Mouse (Mus musculus) layer of hippocampus, adult 2 months (tissue): ENCODE results near the gene Atp2b4. TPM values are rescaled to one million over a fixed set of nuclear protein-coding genes. Genes with fewer than 3 reads are reported as not detected.
"Not testable (repeated sequence)": the region's sequence is repeated elsewhere in the genome, so short reads cannot be mapped to it uniquely, and the experiment has no call there.

ENCODE experiments used
- DNase-seq, 2 experiments: peaks; one replicate each; pipeline ENCODE4 v3.0.0; 2022; ENCODE audit warnings: low spot score in 2 of 2
- H3K27ac ChIP-seq: fragments of 200-600 bp; 2 replicates; pipeline ENCODE4 v1.8.1; 2022
- H3K4me3 ChIP-seq: fragments of 200-600 bp; 2 replicates; pipeline ENCODE4 v1.8.1; 2022; ENCODE audit warnings: mild to moderate bottlenecking
- CTCF ChIP-seq: fragments of 200-600 bp; conservative IDR thresholded peaks from 2 replicates; pipeline ENCODE4 v1.8.1; 2022; ENCODE audit warnings: antibody characterized with exemption, mild to moderate bottlenecking, moderate library complexity
- total RNA-seq, 2 experiments: library from RNA; stranded (reverse); gene quantifications; 2 replicates each; pipeline ENCODE4 v1.2.3; 2021

The Atp2b4 gene
- total RNA-seq, 2 experiments from 2014 or later = 78.4 to 89.6 TPM

DNA sequence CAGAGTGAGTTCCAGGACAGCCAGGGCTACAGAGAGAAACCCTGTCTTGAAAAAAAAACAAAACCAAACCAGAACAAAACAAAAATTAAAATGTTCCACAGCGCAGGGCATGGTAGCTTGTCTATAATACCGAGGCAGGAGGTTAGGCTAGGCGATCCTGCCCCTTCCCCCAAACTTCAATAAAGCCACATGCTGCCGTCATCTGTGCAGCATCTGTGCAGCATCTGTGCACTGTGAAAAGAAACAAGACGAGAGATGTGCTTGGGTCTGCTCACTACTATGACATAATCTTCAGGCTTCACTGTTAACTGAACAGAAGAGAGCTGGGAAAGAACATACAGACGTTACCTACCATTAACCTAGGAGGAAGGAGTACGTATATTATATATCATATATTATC lies 80.5 kb downstream of the Atp2b4 start:
- H3K27ac ChIP-seq = no peak overlapping the region
- no peak for DNase-seq
- no peak overlapping the region for H3K4me3 ChIP-seq
- TF ChIP-seq CTCF = no peak

DNA sequence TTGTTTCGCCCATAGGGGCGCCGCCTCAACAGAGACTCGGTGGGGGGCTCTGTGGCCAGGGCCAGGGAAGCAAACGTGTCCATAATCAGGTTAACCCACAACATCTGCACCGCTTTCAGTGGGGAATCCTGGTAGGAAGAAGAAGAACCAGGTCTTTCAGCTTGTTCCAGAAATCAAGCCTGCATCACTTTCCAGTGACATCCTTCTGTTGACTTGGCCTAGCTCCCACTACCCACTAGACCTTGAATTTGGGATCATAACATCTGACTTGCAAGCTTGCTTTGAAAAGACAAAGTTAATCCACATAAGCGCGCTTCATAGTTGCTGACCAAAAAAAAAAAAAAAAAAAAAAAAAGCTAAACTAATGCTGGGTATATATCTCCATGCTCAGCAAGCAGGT lies 82.1 kb downstream of the Atp2b4 start:
- Histone ChIP-seq H3K4me3 (no peak overlapping the region), H3K27ac (no peak overlapping the region)
- DNase-seq = no peak
- no peak for TF ChIP-seq CTCF

DNA sequence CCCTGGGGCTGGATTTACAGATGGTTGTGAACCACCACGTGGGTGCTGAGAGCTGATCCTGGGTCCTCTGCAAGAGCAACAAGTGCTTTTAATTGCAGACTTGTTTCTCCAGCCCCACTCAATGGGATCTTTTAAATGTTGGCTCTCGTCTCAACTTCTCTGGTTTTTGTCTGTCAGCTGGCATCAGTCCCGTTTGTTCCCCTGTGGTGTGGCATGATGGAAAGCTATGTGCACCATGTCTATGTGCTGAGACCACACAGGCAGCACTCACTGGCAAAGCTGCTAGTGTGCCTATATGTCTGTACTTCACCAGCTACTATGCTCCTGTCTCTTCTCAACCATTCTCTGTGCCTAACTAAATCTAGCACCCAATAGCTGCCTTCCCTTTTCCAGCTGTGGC lies 82.5 kb downstream of the Atp2b4 start:
- DNase-seq = no peak
- Histone ChIP-seq H3K4me3 (no peak overlapping the region), H3K27ac (no peak overlapping the region)
- no peak for TF ChIP-seq CTCF

DNA sequence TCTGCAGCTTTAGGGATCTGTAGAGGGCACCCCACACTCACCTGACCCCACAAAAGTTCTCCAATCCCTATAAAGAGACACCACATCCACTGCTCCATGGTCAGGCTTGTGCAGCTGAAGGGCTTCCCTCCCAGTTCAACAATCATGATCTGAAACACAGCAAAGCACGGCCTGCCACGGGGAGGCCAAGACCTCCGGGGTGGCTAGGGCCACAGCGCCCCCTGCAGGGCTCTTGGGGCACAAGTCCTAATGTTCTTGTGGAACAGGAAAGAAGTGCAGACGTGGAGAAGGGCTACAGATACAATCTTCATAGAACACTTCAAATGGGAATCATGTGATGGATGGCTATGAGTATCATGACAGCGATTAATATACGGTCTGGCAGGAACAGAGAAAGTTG lies 84.4 kb downstream of the Atp2b4 start:
- H3K4me3 ChIP-seq = no peak overlapping the region
- DNase-seq = no peak
- H3K27ac ChIP-seq = no peak overlapping the region
- peak; percentile 75 for TF ChIP-seq CTCF

DNA sequence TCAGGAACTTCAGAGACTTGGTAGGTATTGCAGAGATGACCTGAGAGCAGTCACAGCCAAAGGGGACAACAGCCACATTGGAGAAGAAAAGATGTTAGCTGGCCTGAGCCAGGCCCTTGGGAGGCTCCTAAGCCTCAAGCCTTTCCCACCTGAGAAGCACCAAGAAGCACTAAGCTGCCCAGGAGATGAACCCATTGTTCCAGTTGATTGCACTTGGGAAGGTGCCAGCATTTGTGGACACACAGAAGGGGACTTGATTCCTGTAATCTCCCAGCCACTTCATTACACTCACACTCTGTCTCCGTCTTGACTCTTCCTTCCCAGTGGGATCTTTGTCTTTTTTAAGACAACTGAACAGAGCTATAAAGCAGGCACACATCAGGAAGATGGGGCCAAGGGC lies 85.7 kb downstream of the Atp2b4 start:
- no peak overlapping the region for H3K27ac ChIP-seq
- no peak for DNase-seq
- TF ChIP-seq CTCF = no peak
- H3K4me3 ChIP-seq = no peak overlapping the region

DNA sequence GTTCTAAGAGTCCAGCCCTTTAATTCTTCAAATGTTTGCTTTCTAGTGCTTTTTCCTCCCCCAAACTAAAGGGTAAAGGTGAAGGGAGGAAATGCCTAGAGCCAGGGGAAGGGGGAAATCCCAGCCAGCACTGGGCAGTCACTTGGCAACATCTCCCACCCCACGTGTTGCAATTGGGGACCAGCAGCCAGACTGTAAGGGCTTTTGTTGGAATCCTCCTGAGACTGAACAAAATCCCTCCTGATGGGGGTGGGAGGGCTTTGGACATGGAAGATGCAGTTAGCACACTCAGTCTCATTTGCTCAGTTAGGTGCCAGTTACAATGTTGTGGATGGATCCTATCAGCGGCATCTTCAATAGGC lies 87.9 kb downstream of the Atp2b4 start:
- no peak overlapping the region for H3K27ac ChIP-seq
- no peak for DNase-seq
- no peak for TF ChIP-seq CTCF
- no peak overlapping the region for H3K4me3 ChIP-seq

DNA sequence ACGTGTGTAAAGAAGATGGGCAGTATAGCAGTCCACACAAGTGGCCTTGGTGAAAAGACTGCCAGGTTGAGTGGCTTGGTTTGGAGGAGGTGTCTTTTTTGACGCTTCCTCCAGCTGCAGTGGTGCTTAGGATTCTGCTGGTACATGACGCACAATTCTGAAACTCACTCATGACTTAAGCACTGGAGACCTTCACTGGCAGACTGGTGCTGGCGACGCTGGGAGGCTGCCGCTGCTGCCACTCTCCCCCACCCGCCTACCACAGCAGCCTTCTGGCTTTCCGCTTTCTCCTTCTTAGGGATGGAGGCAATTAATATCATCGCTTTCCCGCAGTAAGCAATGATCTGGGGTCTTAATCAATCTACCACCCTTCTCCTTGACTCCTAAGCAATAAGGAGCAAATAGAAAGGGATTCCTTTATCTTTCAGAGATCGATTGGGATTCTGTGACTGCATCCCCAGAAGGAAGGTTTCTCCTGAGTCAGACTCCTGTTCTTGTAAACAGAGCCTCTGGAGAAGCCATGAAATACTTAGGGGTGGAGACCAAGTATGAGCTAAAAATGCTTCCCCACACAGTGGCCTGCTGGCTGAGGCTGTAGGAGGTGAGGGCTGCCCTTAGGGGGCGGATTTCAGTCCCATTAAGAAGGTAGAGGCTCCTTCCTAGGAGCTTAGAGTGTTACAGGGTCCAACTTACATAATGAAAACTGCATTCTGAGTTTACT lies 88.4 kb downstream of the Atp2b4 start:
- Histone ChIP-seq H3K4me3 (no peak overlapping the region), H3K27ac (no peak overlapping the region)
- TF ChIP-seq CTCF = peak; percentile 44
- no peak for DNase-seq

DNA sequence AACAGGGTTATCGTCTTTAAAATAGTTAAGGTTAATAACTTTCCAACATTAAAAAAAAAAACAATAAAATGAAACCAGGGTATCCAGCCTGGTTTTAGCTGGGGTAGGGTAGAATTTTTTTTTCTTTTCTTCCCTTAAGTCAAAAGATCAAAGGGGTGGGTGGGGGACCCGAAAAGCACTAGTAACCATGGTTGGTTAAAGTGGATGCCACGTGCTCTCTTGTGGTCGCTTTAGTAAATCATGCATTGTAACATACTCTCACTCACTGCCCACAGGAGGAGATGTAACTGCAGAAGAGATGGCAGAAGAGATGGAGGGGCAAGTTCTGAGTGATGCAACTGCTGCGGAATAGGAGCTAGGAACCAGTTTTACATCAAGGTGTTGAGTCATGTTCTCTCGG lies 89.5 kb downstream of the Atp2b4 start:
- H3K4me3 ChIP-seq = no peak overlapping the region
- no peak for DNase-seq
- no peak for TF ChIP-seq CTCF
- no peak overlapping the region for H3K27ac ChIP-seq

DNA sequence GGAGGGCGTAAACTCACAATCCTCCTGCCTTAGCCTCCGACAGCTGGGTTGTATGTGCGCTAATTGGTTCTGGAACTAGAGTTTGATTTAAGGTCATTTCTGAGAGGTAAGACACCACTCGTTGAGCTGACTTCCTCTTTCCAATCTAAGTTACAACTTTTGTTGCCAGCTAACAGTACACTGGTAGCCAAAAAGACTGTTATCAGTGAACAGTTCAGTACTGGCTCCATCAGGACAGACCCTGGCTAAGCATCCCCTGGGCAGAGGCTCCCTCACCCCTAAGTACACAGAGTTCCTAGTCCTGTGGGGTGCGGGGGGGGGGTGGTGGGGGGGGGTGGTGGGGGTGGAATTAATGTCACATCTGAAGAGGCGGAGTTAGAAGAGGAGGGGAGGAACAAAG lies 89.9 kb downstream of the Atp2b4 start:
- Histone ChIP-seq H3K27ac (no peak overlapping the region), H3K4me3 (no peak overlapping the region)
- no peak for TF ChIP-seq CTCF
- DNase-seq = no peak

DNA sequence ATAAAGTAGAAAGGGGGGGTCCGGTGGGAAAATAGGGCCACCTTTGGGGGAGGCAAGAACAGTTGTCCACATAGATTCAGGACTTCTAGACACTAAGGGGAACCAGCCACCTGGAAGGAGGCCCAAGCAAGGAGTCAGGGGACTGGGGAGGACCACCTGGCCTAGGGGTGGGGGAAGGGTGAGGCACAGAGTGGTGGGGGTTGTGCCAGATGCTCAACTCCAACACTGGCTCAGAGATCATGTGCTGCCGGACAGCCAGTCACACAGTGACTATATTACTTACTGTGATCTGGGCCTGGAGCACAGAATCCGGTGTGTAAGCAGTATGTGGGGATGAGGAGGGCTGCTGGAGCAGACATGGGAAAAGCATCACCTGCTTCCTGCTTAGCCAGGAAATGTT lies 91.5 kb downstream of the Atp2b4 start:
- Histone ChIP-seq H3K4me3 (no peak overlapping the region), H3K27ac (no peak overlapping the region)
- TF ChIP-seq CTCF = no peak
- no peak for DNase-seq

DNA sequence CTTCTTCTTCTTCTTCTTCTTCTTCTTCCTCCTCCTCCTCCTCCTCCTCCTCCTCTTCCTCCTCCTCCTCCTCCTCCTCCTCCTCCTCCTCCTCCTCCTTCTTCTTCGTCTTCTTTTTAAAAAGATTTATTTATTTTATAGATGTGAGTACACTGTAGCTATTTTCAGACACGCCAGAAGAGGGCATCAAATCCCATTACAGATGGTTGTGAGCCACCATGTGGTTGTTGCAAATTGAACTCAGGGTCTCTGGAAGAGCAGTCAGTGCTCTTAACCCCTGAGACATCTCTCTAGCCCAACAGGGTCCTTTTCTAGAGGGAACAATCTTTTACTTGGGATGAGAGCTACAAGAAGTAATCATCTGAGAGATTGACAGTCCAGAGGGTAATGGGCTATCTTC lies 99.0 kb downstream of the Atp2b4 start:
- peak; percentile 67 for TF ChIP-seq CTCF
- not testable (repeated sequence) for H3K27ac ChIP-seq, H3K4me3 ChIP-seq
- peak in 1 of 2 experiments; percentile 22 for DNase-seq

DNA sequence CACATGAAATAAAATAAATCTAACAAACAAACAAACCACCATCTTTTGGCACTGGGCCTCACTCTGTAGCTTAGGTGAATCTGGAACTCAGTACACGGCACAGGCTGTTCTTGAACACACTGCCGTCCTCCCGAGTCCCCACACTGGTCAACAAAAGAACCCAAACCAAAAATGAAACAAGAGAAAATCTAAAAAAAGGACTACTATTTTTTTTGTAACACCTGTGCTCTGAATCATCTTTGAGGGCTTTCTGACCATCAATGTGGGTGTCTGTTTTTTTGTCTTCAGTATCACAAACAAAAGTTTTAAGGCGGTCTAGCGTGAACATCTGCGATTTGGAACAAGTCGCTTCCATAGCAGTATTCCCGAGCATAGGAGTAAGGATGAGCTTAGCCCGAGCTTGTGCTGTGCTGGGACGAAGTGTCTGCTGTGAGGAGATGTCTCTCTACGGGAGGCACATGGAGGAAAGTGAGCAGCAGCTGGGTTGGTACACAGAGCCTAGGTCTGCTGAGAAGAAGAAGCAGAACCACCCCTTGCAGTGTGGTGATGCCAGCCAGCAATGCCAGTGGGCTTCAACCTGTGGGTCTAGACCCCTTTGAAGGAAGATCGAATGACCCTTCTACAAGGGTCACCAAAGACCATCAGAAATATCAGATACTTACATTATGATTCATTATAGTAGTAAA lies 102.8 kb downstream of the Atp2b4 start:
- Histone ChIP-seq H3K27ac (no peak overlapping the region), H3K4me3 (no peak overlapping the region)
- no peak for DNase-seq
- TF ChIP-seq CTCF = no peak

DNA sequence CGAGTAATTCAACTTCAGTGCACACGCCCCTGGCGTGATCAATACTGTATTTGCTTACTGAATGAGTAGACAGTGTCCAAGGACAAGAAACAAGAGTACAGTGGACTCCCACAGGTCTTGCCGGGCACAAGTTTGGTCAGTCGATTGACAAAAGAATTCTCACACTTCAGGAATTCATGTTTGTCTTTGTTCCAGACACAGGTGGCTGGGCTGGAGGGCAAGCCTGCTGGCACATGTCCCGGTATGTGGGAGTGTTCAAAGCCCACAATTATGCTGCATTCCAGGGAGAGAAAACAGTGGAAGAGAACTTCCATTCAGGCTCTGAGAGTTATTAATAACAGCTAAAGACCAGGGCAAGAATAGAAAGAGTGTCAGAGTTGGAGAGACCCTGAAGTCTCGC lies 104.9 kb downstream of the Atp2b4 start:
- Histone ChIP-seq H3K27ac (no peak overlapping the region), H3K4me3 (no peak overlapping the region)
- no peak for TF ChIP-seq CTCF
- DNase-seq = no peak

DNA sequence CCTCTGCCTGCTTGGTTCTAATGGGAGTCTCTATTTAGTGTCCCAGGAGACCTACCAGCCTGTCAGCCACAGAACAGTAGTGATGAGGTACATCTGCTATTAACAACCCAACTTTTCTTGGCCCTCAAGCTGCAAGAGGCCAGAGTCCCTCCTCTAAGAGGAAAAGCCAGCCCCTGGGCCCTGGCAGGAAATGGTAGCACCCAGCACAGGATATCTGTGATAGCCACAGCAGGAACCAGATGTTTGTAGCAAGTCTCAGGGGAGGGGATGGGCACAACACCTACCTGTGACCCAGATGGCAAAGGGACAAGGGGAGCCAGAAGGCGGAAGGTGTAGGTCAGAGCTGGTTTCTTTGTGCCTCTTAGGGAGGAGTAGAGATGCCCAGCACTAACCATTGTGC lies 106.0 kb downstream of the Atp2b4 start:
- DNase-seq = no peak
- H3K4me3 ChIP-seq = no peak overlapping the region
- no peak overlapping the region for H3K27ac ChIP-seq
- no peak for TF ChIP-seq CTCF

DNA sequence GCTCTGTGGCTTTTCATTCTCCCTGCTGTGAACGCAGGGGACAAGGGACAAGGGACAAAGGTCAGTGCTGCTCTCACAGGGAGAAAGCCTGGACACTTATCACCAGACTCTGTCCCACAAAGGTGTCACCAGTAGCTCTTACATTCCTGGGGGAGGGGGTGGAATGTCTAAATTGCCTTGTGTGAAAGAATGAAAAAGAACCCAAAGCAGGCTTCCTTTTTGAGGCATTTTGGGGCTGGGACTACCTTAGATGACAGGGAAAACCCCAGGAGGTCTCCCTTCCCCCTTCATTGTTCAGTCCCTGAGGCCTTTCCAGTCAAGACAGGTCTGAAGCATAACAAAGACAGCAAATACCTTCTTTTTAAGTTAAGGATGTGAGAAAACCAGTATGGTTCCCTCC lies 106.5 kb downstream of the Atp2b4 start:
- Histone ChIP-seq H3K4me3 (no peak overlapping the region), H3K27ac (no peak overlapping the region)
- no peak for TF ChIP-seq CTCF
- DNase-seq = no peak
